Mouse (Mus musculus) frontal cortex, postnatal 10 days (tissue): Measurements from ENCODE around the gene Gm42421.

Source experiments
- DNase-seq, 2 experiments: peaks; one replicate each; pipeline ENCODE4 v3.0.0; 2022; ENCODE audit warnings: low spot score in 2 of 2, mixed read lengths in 1 of 2

The Gm42421 gene

GRCm38 (mm10) chr5:143936156-143936555 is 8.2 kb downstream of the Gm42421 start:
- DNase-seq, result no peak

- DNase-seq, result no peak
These were observed 13.6 kb downstream of the Gm42421 start for GRCm38 (mm10) chr5:143941588-143941987.

DNA sequence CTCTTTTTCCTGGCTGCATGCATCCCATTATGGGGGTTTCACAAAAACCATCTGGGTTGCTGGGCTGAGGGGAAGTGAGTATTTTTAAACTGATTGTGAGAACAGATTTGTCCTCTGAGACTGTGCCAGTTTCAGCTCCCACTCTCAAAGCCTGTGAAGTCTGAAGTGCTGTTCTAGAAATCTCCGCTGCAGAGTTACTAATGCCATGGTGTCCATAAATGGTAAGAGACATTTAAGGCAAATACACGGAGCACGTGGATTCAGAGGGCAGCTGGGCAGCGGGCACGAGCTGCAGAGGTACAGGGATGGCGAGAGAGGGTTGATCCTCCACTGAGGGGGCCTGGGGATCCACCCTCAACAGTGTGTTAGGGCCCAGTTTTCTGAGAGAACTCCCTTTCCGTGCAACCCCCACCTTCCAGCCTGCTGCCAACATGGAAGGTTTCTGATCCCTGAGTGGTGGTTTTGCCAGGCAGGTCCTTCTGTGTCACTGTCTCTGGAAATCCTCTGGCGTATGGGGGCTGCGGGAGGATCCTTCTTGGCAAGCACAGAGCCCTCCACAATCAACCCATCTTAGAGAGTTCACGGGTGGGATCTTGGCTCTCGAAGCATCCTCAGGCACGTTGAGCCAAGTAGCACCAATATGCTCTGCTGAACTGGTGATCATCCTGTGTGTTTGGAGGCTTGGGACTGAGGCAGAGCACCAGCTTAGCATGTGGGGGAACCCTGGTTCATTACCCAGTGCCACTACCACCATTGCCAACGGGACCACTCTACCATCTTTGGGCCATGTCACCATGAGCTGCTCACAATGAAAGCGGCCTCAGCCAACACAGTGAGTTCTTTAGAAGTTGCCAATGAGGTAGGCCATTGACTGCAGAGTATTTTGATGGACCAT is 15.5 kb downstream of the Gm42421 start:
- peak; percentile 58 to 79 for DNase-seq

DNA sequence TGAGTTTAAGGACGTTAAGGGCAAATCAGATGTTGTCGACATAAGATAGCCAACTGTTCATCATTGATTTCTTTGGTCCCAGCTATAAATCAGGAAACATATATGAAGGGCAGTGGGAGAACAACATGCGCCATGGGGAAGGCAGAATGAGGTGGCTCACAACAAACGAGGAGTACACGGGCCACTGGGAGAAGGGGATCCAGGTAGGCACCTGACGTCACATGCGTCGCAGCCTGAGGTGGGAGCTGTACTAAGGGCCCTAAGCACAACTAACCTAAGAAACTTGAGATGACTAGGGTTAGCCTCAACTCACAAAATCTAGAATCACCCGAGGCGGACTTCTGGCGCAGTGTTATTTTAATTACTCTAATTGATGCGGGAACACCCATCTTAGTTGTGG is 20.4 kb downstream of the Gm42421 start:
- no peak for DNase-seq

DNA sequence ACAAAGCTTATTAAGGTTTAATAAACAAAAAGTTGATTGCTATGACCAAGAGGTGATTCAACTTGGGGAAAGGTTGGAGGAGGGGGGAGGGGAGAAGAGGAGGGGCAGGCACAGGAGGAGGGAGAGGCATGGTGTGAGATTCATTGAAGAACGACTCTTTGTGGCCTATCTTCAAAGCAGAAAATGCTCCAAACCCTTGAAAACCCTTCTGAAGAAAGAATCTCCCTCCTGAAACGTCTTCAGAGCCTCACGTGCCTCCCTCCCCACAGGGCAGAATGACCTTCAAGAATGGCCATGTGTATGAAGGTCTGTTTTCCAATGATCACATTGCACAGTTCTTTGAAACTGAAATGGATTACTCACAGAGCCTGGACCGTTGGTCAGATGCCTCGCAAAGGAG is 22.0 kb downstream of the Gm42421 start:
- DNase-seq, result no peak

GRCm38 (mm10) chr5:143957101-143957500 is 29.1 kb downstream of the Gm42421 start:
- no peak for DNase-seq

- DNase-seq, result no peak
These were observed 31.6 kb downstream of the Gm42421 start for GRCm38 (mm10) chr5:143959551-143959950.

- DNase-seq, result no peak
These were observed 33.2 kb downstream of the Gm42421 start for GRCm38 (mm10) chr5:143961176-143961575.

DNA sequence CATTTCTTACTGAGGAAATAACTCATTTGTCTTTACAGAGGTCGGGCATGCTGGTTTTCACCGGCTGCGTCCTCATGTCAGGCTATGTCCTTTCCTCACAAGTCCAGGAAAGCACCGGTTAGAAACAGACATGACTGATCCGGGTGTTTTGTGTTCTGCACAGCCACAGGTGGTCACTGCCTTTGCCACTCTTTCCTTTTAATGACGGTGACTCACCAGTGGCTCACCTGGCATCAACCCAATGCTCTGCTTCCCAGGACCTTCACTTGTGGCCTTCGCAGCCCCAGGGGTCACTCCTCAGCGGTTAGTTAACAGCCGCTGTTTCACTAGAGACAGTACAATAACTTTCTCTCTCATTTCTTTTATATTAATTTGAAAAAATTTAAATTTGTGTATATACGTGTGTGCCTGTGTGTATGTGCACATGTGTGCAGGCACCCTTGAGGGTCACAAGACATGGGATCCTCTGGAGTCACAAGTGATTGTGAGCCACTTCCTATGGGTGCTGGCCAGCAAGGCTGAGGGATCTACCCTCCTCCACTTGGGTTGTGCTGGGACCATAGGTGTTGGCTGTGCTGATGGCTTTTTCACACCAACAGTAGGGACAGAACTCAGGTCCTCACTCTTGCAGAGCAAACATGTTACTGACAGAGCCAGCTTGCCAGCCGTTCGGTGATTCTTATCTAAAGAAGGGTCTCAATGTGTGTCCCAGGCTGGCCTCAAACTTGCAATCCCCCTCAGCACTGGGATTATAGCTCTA is 37.8 kb downstream of the Gm42421 start:
- DNase-seq, result no peak

DNA sequence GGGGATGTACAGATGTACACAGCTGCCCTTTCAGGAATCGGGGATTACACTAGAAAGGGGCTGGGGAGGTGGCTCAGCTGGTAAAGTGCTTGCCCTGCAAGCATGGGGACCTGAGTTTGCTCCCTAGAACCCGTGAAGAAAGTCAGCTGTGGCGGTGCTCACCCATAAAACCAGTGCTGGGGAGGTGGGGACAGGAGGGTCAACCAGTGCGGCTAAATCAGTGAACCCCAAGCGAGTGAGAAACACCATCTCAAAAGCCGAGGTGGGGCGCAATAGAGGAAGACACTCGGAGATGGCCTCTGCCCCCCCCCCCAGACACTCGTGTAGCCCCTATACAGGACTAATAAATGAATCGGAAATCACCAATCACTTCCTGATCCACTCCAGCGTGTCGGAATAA is 38.7 kb downstream of the Gm42421 start:
- no peak for DNase-seq

GRCm38 (mm10) chr5:143972628-143973027 is 44.7 kb downstream of the Gm42421 start:
- DNase-seq, result no peak

- DNase-seq, result peak in 1 of 2 experiments; percentile 38
These were observed 47.1 kb downstream of the Gm42421 start for GRCm38 (mm10) chr5:143974931-143975630.

DNA sequence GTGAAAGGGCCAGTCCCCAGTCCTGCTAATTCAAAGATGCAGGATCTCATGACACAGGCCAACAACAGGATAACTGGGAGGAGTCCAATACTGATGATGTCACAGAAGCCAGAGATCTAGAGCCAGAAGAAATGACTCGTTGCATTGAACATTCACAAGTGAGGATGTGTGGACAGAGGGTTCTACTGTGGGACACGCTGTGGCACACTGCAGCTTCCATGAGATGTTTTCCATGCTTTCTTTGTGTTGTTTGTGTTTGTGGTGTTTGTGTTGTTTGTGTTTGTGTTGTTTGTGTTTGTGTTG is 47.6 kb downstream of the Gm42421 start:
- DNase-seq, result no peak

DNA sequence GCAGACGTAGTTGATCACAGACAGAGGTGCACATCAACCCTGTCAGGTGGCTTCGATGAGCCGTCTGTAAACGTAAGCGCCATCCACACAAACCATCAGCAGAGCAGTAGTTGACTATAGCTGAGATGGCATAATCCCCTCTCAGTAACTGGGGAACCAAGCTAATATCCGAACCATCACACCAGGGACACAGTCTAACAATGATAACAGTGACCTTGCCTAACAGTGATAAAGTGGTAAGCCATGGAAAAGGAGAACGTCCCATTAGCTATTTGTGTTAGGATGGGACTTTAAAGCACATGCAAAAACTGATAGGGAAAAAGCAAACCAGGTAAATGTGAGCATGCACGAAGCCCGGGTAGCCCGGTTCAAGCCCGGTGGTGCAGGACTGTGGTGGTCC is 48.3 kb downstream of the Gm42421 start:
- no peak for DNase-seq

DNA sequence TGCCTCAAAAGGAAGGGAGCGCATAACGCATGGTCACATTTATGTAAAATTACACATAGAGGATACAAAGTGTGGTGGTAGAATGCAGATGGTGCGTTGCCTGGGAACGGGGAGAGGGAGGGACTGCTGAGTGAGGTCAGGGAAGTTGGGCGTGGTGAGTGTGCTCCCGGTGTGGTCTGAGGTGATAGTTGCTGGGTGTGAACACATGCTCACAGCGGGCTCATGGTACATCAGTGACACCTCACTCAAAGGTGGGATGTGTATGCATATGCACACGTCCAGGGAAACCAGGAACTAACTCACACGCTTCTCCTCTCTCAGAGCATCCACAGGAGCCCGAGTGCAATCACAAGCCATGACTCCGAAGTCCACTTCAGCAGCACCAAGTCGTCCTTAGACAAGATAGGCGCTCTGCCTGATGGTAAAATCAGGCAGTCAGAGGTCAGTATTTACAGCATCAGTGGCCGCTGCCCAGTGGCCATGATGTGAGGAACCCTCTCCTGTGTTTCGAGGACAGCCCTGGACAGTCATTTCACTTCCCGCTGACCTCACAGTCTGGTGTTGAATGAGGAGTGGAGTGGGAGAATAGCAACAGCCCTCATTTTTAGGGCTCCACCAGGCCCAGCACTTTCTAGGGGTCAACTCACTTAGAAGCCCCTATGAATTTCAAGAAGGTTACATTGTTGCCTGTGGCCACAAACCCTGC is 48.9 kb downstream of the Gm42421 start:
- DNase-seq, result no peak

GRCm38 (mm10) chr5:143980858-143981257 is 52.9 kb downstream of the Gm42421 start:
- no peak for DNase-seq

DNA sequence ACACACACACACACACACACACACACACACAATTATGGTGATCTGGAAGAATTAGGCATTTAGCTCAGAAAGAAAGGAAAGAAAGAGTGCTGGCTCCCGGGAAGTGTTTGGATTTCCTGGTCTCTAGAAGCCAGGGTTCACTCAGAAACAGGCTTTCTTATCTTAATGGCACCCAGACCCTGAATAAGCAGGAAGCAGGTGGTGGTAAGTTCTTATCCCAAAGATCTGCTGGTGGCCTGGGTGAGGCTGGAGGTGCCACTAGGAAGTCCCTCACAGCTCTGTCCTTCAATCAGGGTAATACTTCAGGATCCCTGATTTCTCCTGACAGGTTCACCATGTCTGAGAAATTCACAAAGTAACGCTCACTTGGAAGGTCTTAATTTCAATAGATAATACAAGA is 54.4 kb downstream of the Gm42421 start:
- DNase-seq, result no peak

DNA sequence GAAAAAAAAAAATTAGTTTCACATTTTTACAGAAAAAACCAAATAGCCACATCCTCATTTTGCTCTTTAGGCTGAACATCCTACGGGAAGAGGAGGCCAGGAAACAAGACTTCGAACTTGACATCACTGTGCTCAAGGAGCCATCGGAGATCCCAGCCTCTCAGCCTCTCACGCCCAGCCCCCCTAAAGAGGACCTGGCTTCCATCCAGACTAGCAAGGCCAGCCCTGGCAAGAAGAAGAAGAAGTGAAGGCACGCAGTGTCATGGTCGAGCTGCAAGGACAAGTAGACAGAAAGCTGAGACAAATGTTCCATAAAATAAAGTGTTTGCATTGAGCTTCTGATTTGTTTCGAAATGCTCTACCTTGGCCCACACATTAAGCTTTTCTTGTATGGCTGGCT is 57.4 kb downstream of the Gm42421 start:
- no peak for DNase-seq
